Mouse (Mus musculus) testis, postnatal 10 days (tissue): ENCODE data around the gene D11Wsu47e.
A peak's percentile ranks its signal among the peaks of the same experiment; 100 is the strongest.

Source experiments
- DNase-seq: peaks from one replicate; pipeline ENCODE4 v3.0.0; 2021; ENCODE audit warnings: low spot score

The D11Wsu47e gene

DNA sequence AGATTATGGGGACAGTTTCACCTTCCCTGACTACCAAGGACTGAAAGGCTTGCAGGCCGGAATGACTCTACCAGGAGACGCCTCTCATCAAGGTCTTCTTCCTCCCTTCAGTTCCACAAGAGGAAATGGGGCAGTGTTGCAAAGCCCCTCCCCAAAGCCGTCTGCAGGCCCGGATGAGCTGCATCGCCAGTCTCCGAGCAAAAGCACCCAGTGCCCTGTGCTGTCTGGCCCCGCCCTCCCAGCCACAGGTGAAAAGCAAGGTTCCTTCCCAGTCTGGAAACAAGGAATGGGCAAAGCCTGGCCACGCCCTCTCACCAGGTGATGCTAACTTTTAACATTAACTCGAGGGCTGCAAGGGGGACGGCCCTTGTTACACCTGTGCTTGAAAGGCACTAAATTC is 17.6 kb upstream of the D11Wsu47e start:
- no peak for DNase-seq

DNA sequence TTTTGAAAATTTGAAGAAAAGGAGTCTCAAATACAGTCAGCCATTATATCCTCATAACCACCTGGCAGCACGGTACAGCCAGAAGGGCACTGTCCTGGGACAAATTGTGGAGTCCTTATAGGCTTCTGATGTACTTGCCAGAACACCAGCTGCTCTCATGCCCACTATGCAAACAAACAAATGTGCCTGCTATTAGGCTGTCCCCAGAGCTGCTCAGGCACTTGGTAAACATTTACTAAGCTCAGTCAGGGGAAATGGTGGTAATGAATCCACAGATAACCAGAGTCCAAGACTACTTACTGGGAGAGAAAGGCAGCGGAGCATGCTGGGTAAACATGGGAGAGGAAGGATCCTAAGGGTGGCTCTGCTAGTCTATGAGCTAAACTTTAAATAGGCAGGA is 17.1 kb upstream of the D11Wsu47e start:
- no peak for DNase-seq

DNA sequence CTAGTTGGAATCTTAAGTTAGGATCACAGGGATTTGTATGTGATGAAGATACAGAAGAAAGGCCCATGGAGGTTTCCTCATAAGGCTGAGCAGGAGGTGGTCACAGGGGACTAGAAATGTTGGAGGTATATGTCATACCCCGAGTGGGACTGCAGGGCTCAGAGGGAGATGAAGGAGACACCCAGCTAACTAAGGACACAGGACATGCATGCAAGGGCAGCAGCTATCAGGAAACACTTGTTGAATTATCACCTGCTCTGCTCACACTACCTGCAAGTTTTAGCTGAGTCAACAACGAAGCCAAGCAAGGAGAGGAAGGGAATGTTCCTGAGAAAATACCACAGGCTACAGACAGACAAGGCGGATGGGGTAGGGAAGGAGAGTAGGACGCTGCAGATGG is 16.5 kb upstream of the D11Wsu47e start:
- no peak for DNase-seq

DNA sequence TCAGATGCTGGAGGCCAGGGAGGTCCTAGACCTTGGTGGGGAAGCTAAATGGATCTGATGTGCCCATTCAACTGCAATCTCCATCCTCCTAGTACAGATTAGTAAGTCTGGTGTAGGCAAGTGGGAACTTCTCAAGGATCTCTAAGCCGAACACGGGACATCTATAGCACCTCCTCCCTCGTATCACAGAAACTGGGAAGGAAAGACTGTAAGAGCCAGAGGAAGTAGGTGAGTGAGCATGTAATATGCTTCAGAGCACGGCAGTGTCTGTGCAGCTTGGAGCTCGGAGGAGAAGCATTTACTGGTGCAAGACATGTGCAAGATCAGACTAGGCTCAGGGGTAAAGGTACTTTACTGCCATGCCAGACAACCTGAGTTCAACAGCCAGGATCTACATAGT is 15.4 kb upstream of the D11Wsu47e start:
- no peak for DNase-seq

DNA sequence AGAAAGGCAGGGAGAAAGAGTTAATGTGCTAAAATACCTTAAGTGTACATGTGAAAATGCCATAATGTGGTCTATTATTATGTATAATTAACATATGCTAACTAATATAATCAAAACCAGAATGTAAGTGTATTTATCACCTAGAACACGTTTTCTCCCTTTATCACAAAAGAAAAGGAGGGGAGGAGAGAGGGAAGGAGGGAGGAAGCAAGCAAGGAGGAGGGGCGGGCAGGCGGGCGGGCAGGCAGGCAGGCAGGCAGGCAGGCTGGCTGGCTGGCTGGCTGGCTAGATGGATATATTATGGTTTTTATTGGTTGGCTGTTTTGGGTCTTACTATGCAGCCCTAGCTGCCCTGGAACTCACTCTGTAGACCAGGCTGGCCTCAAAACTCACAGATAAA is 14.5 kb upstream of the D11Wsu47e start:
- no peak for DNase-seq

DNA sequence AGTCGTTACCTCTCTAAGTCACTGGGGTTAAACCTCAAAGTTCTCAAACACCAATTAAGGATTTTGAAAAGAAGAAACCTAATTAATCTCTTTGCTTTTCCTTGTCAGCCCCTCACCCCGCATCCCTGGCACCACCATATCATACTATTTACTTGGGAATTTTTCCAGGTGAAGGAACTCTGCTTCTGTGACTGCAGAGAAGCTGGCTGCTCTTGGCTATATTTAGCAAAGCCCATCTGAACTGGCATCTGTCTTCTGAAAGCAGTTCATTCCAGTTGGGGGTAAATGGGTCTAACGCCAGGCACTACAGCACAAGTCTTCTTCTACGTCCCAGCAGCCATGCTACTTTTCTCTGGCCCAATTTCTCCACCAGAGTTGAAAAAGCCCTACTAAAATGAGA is 10.6 kb upstream of the D11Wsu47e start:
- no peak for DNase-seq

DNA sequence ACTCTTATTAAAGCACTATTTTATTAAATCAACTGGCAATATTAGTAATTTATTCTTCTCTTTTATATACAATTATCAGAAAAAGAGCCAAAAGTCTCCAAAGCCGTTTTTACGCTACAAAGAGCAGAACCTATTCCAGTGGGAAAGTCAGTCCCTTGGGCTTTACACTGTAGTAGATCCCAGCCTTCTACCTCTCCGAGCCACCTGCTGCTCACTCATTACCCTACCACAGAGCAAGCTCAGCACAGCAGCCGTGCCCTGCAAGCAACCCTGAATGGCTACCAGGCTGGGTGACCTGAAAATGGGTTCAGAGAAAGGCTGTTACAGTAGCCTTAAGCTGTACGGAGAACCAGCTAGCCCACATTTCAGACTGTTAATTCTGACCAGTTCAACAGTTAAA is 9.6 kb upstream of the D11Wsu47e start:
- no peak for DNase-seq

DNA sequence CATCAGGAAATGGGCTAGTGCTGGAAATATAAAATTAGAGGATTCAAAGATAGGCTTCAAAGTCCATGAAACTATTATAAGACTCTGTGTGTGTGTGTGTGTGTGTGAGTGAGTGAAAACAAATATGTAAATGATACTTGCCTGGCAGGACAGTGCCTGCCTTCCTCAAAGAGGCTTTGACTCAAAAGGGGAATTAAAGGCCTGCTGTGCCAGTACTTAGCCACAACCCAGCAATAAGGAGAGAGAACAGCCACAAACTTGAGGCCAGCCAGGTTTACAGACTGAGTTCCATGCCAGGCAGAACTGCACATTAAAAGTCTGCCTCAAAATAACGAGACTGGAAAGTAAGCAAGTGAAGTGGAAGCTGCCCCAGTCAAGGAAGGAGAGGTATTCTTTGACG is 7.4 kb upstream of the D11Wsu47e start:
- DNase-seq = no peak

DNA sequence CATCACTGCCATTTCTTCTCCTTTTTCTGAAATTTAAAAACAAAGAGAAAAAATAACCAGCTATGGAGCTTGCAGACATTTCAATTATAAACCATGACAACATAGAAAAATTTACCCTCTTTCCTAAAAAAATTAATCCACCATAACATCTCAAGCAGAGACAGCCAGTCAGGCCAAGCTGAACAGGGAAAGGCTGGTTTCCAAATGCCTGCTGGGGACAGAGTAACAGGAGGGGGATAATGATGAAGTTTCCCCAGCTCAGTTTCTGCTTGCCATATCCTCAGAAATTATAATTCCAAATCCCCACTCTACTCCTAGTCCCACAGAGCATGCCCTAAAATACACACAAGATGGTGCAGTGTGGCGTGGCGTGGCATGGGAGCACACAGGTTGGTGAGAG is 6.8 kb upstream of the D11Wsu47e start:
- DNase-seq = no peak

DNA sequence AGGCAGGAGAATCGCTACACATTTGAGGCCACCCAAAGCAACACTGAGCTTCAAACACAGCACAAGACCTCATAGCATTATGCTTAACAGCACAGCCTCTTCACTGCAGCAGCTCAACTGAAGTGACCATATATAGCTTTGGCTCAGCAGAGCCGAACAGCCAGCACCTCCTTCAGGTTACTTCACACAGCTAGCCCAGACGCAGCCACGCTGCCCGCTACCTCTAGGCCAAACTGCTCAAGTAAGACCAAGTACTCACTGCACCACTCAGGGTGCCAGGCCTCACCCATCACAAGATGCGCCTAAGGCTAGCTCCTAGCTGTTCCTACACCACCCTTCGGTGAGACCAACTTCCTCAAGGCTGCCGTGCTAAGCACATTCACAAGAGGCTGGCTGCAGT is 5.8 kb upstream of the D11Wsu47e start:
- no peak for DNase-seq

DNA sequence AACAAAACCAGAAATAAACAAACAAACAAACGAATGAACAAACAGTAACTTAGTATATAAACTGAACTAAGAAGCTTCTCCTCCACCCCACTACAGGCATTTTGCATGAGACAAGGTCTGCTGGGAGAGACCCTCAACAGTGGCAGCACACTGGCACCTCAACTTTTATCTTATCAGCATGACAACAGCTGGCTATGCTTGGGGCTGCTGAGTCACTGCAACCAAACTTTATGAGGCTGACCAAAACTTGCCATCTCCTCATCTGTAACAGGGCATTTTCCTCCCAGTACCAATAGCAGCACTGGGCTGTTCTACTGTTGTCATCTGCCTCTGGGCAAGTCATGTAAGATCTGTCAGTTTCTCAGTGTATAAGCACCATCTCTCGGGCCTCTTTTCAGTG is 3.3 kb upstream of the D11Wsu47e start:
- DNase-seq = no peak

DNA sequence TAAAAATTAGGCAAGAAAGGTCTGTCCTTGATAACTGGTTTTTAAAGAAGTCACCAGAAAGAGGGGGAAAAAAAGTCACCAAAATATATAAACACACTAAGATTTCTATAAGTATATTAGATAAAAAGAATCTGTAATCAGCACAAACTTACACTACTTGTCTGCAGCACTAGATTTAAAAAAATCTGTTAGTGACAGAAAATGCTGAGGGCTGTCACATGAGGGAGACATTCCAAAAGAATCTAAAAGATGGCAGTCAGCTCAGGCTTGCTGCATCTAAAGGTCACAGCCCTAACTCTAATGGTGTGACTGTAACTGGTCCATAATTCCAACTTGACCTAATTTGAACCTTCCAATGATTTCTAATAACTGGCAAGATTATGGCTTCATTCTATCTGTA is 2.2 kb upstream of the D11Wsu47e start:
- no peak for DNase-seq

DNA sequence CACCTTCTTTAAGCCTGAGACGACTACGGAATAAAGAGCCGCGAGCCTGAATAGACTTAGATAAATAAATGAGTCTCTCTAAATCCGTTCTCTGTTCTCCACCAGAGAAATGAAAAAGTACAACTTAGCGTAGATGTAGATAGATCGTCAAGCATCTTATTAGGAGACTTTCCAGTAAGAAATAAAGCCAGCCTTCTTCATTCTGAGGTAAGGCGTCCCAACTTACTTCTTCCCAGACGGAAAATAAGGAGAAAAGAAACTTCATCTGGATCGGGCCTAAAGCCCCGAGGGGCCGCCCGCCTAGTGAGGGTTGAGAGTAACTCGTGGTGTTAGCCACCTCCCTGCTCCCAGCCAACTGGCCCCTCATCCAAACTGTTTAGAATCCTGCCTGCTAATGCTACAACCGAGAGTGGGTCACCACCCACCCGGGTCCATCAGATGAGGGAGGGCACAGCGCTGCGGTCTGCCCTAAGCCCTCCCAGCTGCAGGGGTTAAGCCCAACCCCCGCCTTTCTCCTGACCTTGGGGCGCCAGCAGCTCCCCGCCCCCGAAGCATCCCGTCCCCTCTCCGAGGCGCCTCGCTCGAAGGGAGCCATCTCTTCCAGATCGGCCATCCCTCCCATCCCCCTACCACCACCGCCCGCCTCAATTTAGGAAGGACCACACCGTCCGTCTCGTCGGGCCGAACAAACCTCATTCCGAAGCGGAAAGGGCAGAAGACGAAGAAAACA is 1.1 kb upstream of the D11Wsu47e start:
- DNase-seq = peak; percentile 83

DNA sequence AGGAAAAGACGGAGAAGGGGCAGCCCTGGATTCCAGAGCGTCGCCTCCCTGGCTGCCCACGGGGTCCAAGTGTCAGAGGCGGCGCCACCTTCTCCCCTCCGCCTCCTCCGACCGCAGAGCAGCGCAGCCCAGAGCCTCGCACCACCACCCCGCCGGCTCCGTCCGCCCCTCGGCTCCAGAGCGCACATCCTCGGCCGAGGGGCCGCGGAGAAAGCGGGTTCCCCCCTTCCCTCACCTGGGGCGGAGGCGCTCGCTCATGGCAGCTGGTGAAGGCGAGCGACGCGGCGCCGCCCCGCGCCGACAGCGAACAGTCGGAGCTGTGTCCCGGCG is 620 bp upstream of the D11Wsu47e start:
- DNase-seq = no peak

DNA sequence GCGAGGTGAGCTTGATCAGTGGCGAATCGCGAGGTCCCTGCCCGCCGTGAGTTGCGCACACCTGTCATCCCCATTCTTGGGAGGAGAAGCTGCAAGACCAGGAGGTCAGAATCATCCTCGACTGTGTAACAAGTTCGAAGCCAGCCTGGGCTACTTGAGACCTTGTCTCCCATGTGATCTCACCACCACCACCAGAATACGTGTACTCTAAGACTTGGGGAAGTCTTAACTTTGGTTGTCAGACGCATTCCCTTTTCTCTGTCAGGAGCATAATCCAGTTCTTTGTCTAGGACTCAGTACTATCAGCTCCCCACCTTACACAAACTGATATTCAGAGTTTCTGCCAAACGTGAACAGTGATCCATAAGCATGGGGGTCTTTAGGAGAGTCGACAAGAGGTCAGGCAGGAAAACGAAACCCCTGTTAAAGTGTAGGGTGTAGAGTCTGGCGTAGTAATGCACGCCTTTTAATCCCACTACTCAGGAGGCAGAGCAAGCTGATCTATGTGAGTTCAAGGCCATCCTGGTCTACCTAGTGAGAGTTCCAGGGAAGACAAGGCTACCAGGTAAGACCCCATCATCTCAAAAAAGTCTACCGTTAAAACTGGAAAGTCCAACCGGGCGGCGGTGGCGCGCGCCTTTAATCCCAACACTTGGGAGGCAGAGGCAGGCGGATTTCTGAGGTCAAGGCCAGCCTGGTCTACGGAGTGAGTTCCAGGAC is 655 bp downstream of the D11Wsu47e start:
- DNase-seq = no peak

DNA sequence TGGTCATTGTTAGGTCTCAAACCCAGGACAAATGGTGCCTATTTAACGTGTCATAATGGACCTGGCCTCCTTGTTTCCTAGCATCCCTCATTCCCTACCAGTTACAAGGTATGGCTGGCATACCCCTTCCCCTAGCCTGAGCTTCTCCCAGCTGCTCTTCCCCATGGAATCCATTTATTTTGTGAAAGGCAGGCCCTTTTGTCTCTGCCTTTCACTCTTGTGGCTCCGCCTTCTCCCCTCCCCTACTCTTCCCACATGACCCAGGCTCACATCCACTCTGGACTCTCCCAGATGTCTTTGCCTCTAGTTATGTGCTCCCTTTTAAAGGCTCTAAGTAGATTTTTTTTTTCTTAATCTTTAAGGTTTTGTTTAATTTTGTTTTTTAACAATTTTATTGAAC is 2.8 kb downstream of the D11Wsu47e start:
- no peak for DNase-seq

DNA sequence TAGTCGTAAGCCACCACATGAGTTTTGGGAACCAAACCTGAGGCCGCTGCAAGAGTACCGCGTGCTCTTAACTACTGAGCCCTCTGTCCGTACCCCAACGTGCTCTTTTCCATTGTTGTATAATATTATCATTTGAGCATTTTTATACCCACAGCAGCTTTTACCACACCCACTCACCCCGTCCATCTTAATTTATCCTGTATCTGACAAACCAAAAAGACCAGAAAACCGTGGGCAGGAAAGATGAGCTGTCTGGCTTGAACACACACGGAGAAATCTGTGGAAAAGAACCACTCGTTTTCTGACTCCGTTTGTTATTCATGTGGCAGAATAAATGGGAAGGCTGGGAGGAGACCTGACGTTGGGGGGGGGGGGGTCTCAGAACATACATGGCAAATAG is 6.3 kb downstream of the D11Wsu47e start:
- DNase-seq = no peak

DNA sequence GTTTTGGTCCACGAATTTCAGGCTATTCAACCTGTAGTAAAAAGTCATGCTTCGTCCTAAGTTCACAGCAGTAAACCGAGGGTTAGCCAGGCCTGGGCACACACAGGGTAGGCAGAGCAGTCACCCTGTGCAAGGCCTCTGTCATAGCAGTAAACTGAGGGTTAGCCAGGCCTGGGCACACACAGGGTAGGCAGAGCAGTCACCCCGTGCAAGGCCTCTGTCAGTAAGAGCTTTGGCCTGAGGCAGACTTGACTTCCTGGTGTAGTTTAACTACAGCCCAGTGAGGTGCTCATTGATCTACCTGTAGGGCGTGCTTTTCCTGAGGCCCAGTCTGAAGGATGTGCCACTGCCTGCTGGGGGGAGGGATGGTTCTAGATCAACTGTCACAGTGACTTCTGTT is 7.1 kb downstream of the D11Wsu47e start:
- no peak for DNase-seq

DNA sequence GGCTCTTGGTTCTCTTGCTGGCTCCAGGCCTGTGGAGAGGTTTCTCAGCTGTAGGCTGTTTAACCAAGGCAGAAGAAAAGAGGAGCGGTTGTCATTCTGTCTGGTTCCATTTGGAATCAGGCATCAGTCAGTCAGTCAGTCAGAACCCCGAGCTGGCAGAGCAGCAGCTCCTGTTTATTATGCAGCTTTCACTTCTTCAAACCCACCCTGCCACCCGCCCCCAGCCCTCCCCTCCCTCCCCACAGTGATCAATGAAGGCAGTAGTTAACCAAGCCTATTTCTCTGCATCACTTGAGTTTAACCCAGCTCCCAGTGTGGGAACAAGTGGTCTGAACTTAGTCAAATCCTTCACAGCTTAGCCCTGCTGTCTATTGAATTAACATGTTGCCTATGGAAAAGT is 7.6 kb downstream of the D11Wsu47e start:
- no peak for DNase-seq

DNA sequence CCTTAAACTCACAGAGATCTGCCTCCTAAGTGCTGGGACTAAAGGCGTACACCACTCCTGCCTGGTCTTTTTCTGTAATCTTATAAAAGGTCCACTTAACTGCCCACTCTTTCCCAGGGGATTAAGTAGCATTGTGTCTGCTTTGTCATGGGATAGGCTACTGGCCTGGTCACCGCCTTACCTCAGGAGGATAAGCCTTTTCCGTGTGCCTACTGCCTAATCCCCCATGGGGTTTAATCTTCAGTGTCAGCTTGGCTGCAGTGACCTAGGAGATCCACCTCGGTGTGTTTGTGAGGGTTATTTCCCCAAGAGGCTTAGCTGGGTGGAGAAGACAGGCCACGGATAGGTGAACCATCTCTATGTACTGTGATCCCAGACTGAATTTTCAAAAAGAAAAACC is 13.4 kb downstream of the D11Wsu47e start:
- DNase-seq = no peak

DNA sequence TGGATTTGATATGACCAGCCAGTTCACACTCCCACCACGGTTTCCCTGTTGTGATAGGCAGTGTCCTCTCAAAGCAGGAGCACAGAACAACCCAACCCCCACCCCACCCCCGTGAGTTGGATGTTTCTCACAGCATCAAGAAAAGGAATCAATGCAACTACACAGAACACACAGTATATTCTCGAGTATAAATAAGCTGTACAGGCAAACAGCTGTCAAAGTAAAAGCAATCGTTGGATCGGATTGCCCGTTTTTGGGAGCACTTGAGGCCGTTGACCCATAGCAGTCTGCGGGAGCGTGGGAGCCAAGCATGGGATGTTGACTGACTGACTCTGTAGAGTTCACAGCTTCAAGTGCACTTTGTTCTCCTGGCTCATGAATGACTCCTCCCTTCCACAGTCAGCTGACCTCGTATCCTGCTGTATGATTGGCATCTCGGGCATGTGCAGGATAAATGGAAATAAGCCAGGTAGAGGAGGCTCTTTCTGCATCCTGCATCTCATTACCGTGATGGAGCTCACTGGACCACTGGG is 13.9 kb downstream of the D11Wsu47e start:
- no peak for DNase-seq

DNA sequence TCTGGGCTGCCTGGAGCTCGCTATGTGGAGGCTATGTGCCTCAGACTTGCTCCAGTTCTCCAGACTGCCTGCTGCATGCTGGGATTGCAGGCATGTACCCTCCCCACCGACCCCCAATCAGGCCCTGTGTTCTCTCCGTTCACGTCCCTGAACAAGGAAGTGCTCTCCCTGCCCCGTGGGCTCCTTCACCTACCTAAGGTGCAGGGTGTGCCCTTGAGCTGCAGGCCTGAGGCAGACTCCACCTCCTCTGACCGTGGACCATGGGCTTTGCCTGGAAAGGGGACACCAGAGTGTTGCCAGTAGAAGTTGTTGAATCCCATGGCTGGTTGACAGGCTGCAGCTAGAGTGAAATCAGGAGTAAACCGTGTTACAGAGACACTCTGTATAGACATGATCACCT is 15.4 kb downstream of the D11Wsu47e start:
- DNase-seq = no peak

DNA sequence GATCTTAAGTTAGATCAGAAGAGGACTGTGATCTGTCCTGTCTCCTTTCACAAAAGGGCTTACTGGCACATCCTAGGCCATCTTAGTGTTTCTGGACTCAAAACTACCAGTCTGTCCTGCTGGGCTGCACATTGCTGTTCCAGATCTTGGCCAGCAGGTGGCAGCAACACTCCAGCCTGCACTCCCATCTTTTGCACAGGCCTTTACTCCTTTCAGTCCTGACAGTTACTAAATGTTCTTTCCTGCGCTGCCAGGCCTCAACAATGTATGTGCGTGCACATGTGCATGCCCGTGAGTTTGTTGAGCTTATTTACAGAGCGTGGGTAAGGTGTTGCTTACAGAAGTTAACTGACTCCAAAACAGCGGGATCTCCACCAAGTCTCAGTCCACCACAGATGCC is 19.5 kb downstream of the D11Wsu47e start:
- peak; percentile 85 for DNase-seq
